Mouse (Mus musculus) megakaryocyte progenitor cell, adult 5-6 weeks (primary cell): Measurements from ENCODE around the gene F10. TPM values are rescaled to one million over a fixed set of nuclear protein-coding genes. Genes with fewer than 3 reads are reported as not detected.
"Not testable (repeated sequence)": the region's sequence is repeated elsewhere in the genome, so short reads cannot be mapped to it uniquely, and the experiment has no call there.

Experiments used
- ATAC-seq: replicated peaks from 2 replicates; pipeline ENCODE4 v1.8.0; 2016; ENCODE audit warnings: mild to moderate bottlenecking, moderate TSS enrichment, inconsistent platforms; ENCODE audit not compliant: poor library complexity
- total RNA-seq, 2 experiments: library from RNA; stranded (forward) in 1 of 2; stranded (reverse) in 1 of 2; fragments of 157-497, 149-512 nt in 1 of 2; fragments of 200-1000 nt in 1 of 2; gene quantifications; 2 replicates each; pipeline versions ENCODE4 v1.2.3 to v1.2.4; 2015 to 2017

F10 gene
- total RNA-seq, 2 experiments from 2014 or later: 8.3 to 28.2 TPM

- ATAC-seq: no peak
These were observed 20.2 kb downstream of the F10 start for GRCm38 (mm10) chr8:13057351-13057750.

DNA sequence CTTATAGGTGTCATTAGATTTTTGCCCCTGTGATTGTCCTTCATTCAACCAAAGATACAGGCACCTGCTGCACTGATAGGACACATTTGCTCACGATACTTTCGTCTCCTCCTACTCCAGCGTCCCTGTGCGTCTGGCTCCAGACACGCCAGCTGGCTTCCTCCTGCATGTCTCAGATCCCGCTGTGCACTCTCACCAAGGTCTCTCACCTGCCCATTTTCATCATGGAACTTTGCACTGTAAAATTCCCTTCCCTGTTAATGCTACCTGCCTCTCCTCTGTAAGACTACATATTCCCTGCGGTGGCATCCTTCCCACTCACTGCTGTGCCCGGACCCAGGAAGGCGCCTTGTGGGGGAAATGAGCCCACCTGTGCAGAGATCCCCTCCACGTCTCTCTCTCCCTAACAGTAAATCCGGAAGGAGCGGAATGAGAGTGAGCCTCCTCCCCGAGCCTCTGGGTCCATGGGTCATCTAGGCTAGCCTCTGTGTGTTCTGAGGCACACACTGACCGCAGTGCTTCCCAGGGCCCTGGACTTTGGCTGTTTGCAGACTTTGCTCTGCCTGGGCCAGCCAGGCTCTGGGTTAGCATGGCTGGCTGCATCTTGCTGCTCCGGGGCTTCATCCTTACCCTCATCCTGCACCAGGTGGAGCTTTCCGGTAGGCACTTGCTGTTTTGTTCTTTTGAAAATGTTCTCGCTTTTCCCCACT, 23.5 kb downstream of the F10 start, which contains the start of gene Proz:
Gene Proz (plus strand): TSS at position 474 of the 710 bp plus-strand sequence.
- no peak for ATAC-seq

- ATAC-seq: no peak
These were observed 26.0 kb downstream of the F10 start for GRCm38 (mm10) chr8:13063112-13063511.

GRCm38 (mm10) chr8:13073255-13073654, 36.1 kb downstream of the F10 start:
- no peak for ATAC-seq

GRCm38 (mm10) chr8:13075044-13075443, 37.9 kb downstream of the F10 start:
- peak; percentile 89 for ATAC-seq

GRCm38 (mm10) chr8:13075579-13075978, 38.5 kb downstream of the F10 start:
- not testable (repeated sequence) for ATAC-seq

GRCm38 (mm10) chr8:13077542-13077941, 40.4 kb downstream of the F10 start:
- no peak for ATAC-seq

DNA sequence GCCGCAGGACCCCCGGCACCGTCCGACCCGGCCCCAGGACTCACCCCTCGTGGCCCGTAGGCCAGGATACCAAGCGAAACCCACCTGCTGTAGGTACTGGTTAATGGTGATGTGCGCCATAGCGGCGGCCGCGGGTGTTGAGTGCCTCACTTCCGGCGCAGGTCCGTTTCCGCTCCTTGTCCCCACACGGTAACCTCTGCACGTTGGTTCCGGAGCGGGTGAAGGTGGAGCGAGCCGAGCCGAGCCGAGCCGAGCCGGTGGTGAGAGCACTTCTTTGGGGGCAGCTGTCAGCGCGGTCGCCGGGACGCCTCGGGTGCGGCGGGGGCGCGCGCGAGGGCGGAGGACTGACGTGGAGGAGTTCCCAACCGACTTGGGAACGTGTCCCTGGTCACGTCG, 67.6 kb downstream of the F10 start:
- ATAC-seq: peak; percentile 51

DNA sequence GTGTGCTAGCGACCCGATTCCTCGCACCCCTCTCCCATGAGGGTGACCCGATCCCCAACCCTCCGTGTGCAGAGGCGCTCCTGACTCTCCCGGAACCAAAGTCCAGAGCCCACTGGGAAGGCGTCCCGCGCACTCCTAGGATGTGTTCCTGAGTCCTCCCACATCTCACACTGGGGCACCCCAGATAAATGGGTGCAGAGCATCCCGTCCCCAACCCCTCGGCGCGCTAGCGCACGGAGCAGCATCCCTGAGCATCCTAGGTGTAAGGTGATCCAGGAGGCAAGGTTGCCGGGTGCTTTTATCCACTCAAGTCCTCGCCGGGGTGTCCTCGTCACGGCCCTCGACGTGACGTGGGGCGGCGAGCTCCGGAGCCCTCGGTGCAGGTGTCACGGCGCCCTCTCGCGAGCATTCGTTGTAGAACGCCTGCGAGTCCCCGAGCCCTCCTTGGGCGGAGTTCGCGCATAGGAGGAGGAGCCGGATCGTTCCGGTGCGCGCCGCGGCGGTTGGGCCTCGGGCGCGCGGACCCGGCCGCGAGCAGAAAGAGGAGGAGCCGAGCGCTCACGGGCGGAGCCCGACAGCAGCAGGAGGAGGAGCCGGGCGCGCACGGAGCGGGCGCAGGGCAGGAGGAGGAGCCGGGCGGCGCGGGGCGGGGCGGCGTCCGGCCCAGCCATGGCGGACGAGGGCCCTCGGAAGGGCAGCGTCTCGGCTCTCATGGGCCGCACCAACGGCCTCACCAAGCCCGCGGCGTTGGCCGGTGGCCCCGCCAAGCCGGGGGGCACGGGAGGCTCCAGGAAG, 68.2 kb downstream of the F10 start, which contains the start of the genes Pcid2 and Cul4a:
Gene Pcid2 (minus strand): TSS at position 373 of the 795 bp plus-strand sequence.
Gene Cul4a (plus strand): TSS at position 535 of the 795 bp plus-strand sequence.
- ATAC-seq: peak; percentile 77

DNA sequence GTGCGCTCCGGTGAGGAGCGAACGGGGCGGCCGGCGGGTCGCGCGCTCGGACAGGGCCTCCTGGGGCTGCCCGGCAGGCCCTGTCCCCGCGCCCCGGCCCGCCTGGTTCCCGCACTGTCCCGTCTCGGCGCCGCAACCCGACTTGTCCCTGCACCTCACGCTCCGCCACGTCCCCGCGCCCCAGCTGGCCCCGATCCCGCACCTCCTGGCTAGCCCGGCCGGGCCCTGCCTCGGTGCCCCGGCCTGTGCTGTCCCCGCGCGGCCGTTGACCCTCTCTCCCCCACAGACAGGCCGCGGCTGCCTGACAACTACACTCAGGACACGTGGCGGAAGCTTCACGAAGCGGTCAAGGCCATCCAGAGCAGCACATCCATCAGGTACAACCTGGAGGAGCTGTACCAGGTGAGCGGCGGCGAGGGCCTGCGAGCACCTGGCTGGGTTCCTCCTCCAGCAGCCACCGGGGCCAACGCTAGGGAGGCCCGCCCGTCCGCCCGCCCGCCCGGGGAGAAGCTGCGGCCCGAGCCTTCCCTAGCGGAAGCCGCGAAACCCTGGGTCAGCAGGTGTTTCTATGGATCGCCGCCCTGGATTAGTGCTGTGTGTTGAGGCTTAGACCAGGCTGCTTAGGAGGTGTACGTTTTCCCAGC, 68.9 kb downstream of the F10 start:
- no peak for ATAC-seq

Other genes starting within 250 kb of the F10 start
- 7.6 and 8.8 TPM in 2 replicates for gene Mcf2l, start 163.5 kb upstream of the F10 start, total RNA-seq (2015)
- 19.9 and 20.2 TPM in 2 replicates for gene Mcf2l, start 163.5 kb upstream of the F10 start, total RNA-seq (2017)
- gene F7, start 11.3 kb upstream of the F10 start, total RNA-seq (2015): 0.15 and 0.72 TPM in 2 replicates
- 0.44 and 0.79 TPM in 2 replicates for gene F7, start 11.3 kb upstream of the F10 start, total RNA-seq (2017)
- gene Proz, start 23.6 kb downstream of the F10 start, total RNA-seq (2015): not detected in 2 replicates
- 0.04 TPM in 1 of 2 replicates, not detected in the other for gene Proz, start 23.6 kb downstream of the F10 start, total RNA-seq (2017)
- gene Pcid2, start 68.2 kb downstream of the F10 start, total RNA-seq (2015): 18.5 and 20.6 TPM in 2 replicates
- 16.5 and 17.1 TPM in 2 replicates for gene Pcid2, start 68.2 kb downstream of the F10 start, total RNA-seq (2017)
- 84.2 and 89.0 TPM in 2 replicates for gene Cul4a, start 68.3 kb downstream of the F10 start, total RNA-seq (2015)
- gene Cul4a, start 68.3 kb downstream of the F10 start, total RNA-seq (2017): 78.0 and 102 TPM in 2 replicates
- gene Lamp1, start 121.9 kb downstream of the F10 start, total RNA-seq (2015): 209 and 240 TPM in 2 replicates
- gene Lamp1, start 121.9 kb downstream of the F10 start, total RNA-seq (2017): 259 and 273 TPM in 2 replicates
- 0.71 and 1.0 TPM in 2 replicates for gene Grtp1, start 163.3 kb downstream of the F10 start, total RNA-seq (2015)
- 0.08 and 0.37 TPM in 2 replicates for gene Grtp1, start 163.3 kb downstream of the F10 start, total RNA-seq (2017)
- not detected in 2 replicates for gene Adprhl1, start 216.9 kb downstream of the F10 start, total RNA-seq (2015)
- not detected in 2 replicates for gene Adprhl1, start 216.9 kb downstream of the F10 start, total RNA-seq (2017)